Mouse (Mus musculus) effector memory CD4-positive, alpha-beta T cell, adult 7 months (primary cell): ENCODE measurements around the gene Scarf1. TPM values are rescaled to one million over a fixed set of nuclear protein-coding genes. Genes with fewer than 3 reads are reported as not detected.

Source experiments
- polyA plus RNA-seq: library from polyadenylated mRNA; unstranded; fragments of 100-300 nt; shearing (Covaris generic); gene quantifications from one replicate; pipeline ENCODE4 v1.2.1, GENCODE M21; 2017

The Scarf1 gene
- 1.2 TPM for polyA plus RNA-seq

DNA sequence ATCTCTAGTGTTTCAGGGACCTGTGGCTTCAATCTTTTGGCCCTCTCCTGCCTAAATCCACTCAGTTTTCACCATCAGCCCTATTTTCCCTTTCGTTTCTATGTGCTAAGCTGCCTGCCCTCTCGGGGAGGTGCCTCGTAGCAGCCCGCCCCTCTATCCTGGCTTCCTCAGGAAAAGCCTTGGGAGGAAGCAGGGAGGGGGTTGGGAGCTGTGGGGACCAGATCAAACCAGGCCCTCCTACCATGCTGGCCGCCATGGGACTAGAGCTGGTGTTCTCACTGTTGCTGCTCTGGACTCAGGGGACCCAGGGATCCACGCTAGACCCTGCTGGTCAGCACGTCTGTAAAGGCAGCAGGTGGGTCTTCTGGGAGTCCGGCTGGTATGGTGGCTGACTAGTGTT is at the start of gene Scarf1:
Gene Scarf1, plus strand, starts transcription at position 205 of the 400 bp plus-strand sequence.

DNA sequence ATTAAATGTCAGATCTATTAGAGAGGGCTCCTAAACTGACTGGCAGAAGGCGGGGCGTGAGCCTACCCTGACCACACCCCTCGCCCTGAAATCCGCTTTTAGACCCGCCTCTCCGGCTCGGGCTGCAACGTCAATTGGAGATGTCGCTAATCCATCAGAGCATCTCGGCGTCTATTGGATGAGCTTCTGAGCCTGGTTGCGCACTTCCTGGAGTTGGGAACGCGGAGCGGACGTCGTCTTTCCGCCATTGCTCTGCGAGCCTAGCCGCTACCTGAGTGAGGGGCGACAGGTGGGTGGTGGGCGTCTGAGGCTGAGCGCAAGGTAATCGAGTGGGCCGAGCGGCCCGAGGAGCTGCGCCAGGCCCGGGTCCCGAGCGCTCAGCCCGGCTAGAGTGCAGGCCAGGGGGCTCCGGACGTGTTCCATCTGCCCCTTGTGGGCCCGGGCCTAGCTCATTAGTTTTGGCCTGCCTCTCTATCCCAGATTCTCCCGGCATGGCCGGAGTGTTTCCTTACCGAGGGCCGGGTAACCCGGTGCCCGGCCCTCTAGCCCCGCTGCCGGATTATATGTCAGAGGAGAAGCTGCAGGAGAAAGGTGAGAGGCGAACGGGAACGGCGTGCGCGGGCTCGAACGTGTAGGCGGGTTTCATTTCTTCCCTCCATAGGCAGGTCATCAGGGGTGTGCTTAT is 26.6 kb upstream of the Scarf1 start, which contains the start of gene Prpf8:
Gene Prpf8, plus strand, starts transcription at position 216 of the 685 bp plus-strand sequence.

DNA sequence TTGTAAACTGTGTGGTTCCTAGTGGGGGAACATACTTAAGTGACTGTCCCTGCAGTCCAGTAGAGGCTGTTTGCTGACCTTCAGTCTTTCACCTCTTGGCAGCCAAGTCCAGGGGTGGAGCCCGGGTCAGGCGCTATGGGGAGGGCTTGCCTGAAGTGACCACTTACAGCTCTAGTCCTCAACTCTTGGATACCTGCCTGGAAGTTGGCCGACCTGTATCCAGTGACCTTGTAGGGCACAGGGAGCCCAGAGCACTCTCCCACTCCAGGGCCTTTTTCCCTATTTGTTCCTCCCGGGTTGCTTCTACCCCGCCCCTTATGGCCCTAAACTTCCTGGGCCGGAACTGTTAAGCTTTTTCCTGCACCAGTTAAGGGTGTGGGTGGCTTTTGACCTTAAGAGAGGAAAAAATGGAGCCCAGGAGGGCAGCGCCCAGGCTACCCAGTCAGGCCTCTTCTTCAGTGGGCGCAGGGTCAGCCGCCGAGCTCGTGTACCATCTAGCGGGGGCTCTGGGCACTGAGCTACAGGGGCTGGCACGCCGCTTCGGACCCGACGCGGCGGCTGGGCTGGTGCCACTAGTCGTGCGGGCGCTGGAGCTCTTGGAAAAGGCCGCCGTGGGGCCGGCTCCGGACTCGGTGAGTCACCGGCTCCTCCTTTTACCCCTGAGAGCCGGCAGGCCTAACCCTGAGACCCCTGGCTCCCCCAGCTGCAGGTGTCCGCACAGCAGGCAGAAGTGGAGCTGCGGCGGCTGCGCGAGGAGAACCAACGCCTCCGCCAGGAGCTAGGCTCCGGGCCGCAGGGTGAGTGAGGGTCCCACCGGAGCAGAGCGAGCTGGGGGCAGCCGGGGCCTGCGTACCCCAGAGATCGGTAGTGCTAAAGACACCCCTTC is 3.4 kb upstream of the Scarf1 start, which contains the start of gene Rilp:
Gene Rilp, plus strand, starts transcription at position 354 of the 886 bp plus-strand sequence.

DNA sequence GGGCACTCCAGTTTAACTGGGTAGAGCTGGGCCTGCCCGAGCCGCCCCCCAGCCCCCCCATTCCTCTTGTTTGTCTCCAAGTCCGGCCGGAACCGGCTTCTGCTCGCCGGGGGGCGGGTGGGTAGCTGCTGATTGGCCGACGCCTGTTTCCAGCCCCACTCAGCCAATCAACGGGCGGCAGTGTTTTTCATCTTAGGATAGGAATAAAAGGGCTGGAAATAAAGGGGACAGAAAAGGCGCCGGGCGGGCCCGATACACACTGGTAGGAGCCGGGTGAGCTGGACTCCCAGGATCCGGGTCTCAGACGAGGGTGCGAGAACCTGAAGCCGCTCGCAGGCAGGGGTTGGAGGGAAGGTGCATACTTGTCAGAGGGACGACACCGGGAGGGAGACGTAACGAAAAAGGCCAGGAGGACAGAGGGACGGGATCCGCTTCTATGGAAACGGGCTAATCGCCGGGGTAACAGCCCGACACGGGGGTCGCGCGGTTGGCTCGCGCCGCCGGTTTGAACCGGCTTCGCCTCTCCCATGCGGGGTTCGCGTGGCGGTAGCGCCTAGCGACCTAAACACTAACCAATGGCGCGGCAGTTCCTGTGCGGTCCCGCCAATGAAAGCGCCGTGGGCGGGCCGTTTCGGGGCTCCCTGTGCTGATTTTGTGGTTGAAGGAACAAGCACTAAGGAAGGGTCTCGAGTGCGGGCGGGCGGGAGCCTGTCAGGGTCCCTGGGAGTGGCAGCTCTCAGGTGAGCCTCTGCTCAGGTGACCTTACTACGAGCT is 18.3 kb downstream of the Scarf1 start, which contains the start of gene Slc43a2:
Gene Slc43a2, plus strand, starts transcription at position 226 of the 774 bp plus-strand sequence.

Other genes starting within 250 kb of the Scarf1 start
- 99.0 TPM for gene Rpa1, start 165.2 kb upstream of the Scarf1 start, polyA plus RNA-seq
- gene Smyd4, start 165.1 kb upstream of the Scarf1 start, polyA plus RNA-seq, result 19.8 TPM
- 1.3 TPM for gene Serpinf1, start 90.8 kb upstream of the Scarf1 start, polyA plus RNA-seq
- 0.29 TPM for gene Serpinf2, start 73.9 kb upstream of the Scarf1 start, polyA plus RNA-seq
- 6.6 TPM for gene Wdr81, start 58.8 kb upstream of the Scarf1 start, polyA plus RNA-seq
- 2.4 TPM for gene Tlcd2, start 51.8 kb upstream of the Scarf1 start, polyA plus RNA-seq
- 50.3 TPM for gene Prpf8, start 26.7 kb upstream of the Scarf1 start, polyA plus RNA-seq
- not detected for gene Rilp, start 3.4 kb upstream of the Scarf1 start, polyA plus RNA-seq
- gene Slc43a2, start 18.2 kb downstream of the Scarf1 start, polyA plus RNA-seq, result 9.9 TPM
- 314 TPM for gene Pitpna, start 74.6 kb downstream of the Scarf1 start, polyA plus RNA-seq
- 87.0 TPM for gene Inpp5k, start 117.4 kb downstream of the Scarf1 start, polyA plus RNA-seq
- gene Myo1c, start 137.0 kb downstream of the Scarf1 start, polyA plus RNA-seq, result 17.9 TPM
- 93.1 TPM for gene Crk, start 165.7 kb downstream of the Scarf1 start, polyA plus RNA-seq
- 195 TPM for gene Ywhae, start 219.3 kb downstream of the Scarf1 start, polyA plus RNA-seq